Mouse (Mus musculus): Measurements from ENCODE around the gene Arfgap2. TPM values are rescaled to one million over a fixed set of nuclear protein-coding genes. Genes with fewer than 3 reads are reported as not detected.
A peak's percentile ranks its signal among the peaks of the same experiment; 100 is the strongest.

The Arfgap2 gene
- polyA plus RNA-seq, 1 experiment from 2014 or later = 54.8 TPM

DNA sequence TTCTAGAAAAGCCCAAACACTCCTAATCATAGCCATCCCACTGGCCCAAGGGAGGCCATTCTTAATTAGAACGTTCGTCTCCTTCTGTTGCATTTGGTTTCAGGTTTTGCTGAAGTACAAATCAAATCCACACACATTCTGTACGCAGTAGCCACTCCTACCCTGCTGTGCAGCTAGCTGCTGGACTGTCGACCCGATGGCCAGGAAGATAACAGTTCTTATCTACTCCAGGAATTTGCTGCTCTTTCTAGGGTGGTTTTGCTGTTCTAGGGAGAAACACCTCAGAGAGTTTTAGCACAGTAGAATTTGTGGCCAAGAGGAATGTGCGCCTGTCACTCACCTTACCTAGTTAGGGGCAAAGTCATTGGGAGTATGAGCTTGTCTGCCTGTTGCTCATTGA lies 22.8 kb downstream of the Arfgap2 start:
- H3K4me3 ChIP-seq = no peak overlapping the region
- no peaks in the 10 kb centered on the region for H3K27me3 ChIP-seq
- no peaks in the 10 kb centered on the region for H3K9me3 ChIP-seq (replicated peaks)
- H3K36me3 ChIP-seq = no peaks in the 10 kb centered on the region
- ATAC-seq (replicated peaks; ENCODE audit: insufficient number of reproducible peaks, insufficient read depth, low FRiP score, low read depth) = no peak
- peaks cover 26% of the 10 kb centered on the region for H3K4me1 ChIP-seq (replicated peaks)
- no peak overlapping the region for H3K4me2 ChIP-seq
- WGBS = 40% methylated on average over 6 of the region's 6 CpGs
- no peak overlapping the region for H3K9ac ChIP-seq
- H3K27ac ChIP-seq = no peak overlapping the region

DNA sequence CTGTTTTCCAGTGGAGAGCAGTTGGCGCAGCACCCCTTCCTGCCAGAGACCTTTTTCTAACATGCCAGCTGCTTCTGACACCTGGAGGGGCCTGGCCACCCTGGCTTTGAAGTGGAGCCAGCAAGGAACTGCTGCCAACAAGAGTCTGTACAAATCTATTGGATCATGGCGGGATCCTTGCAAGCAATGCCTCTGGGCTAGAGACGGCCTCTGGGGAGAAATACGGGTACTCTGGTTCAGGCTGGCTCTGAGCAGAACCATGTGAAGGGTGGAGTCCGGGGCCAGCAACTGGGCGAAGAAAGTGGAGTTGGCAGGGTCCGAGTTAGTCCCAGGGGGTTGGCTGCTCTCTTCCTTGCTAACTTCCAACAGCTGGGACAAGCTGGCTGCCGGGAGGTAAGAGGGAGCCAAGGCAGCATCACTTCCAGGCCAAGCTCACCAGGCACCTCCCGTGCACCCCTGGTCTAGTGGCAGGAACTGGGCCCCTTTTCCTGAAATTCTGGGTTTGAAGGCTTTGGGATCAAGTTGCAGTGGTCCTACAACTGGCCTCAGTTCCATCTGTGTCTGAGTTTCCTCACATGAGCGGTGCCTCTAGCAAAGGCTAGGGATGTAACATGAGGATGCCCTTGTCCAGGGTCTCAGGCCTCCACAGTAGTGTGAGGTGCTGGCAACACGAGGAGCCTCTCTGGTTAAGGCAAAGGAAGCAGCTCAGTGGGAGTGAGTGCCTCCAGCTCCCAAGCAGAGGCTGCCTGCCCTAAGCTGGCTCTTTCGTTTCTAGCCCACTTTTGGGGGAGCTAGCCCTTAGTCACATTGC lies 26.6 kb downstream of the Arfgap2 start:
- H3K27ac ChIP-seq = no peak overlapping the region
- H3K9me3 ChIP-seq (replicated peaks) = no peaks in the 10 kb centered on the region
- H3K4me3 ChIP-seq = no peak overlapping the region
- no peak overlapping the region for H3K4me2 ChIP-seq
- no peaks in the 10 kb centered on the region for H3K27me3 ChIP-seq
- no peak for ATAC-seq (replicated peaks; ENCODE audit: insufficient number of reproducible peaks, insufficient read depth, low FRiP score, low read depth)
- peaks cover 8% of the 10 kb centered on the region for H3K4me1 ChIP-seq (replicated peaks)
- 70% methylated on average over 12 of the region's 12 CpGs for WGBS
- H3K9ac ChIP-seq = no peak overlapping the region
- no peaks in the 10 kb centered on the region for H3K36me3 ChIP-seq

DNA sequence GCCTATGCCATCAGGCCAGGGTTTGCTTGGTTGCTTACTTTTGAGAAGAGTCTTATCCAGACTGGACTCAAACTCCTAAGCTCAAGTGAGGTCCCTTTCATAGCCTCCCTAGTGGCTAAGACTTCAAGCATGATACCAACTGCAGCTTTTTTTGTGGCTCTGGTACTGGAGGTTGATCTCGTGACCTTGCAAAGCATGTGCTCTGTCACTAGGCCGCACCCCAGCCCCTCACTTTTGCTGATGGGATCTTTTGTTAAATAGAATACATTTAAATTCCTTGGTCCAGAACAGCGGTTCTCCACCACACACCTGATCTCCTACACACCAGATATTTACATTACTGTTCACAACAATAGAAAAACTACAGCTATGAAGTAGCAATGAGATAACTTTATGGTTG lies 29.5 kb downstream of the Arfgap2 start:
- H3K27ac ChIP-seq = no peak overlapping the region
- H3K4me2 ChIP-seq = no peak overlapping the region
- no peaks in the 10 kb centered on the region for H3K27me3 ChIP-seq
- H3K4me1 ChIP-seq (replicated peaks) = peaks cover 13% of the 10 kb centered on the region
- whole genome bisulfite sequencing = 85% methylated on average over 3 of the region's 3 CpGs
- no peaks in the 10 kb centered on the region for H3K9me3 ChIP-seq (replicated peaks)
- ATAC-seq (replicated peaks; ENCODE audit: insufficient number of reproducible peaks, insufficient read depth, low FRiP score, low read depth) = no peak
- no peaks in the 10 kb centered on the region for H3K36me3 ChIP-seq
- no peak overlapping the region for H3K9ac ChIP-seq
- H3K4me3 ChIP-seq = no peak overlapping the region

DNA sequence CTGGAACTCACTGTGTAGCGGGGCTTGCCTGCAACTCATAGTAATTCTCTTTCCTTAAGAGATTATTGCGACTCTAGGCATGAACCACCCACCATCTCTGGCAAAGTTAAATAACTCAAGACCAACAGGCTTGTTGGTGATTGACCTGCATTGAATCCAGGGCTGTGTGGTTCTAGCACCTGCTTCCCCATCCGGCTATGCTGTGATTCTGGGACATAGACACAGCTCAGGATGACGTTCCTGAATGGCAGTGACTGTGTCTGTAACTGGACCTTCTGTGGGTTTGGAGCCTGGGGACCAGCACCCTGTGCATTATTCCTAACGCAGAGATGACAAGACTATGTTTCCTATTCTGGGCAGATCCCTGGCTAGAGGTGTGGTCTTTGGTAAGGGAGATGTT lies 31.1 kb downstream of the Arfgap2 start:
- ATAC-seq (replicated peaks; ENCODE audit: insufficient number of reproducible peaks, insufficient read depth, low FRiP score, low read depth) = no peak
- H3K4me3 ChIP-seq = no peak overlapping the region
- H3K27ac ChIP-seq = no peak overlapping the region
- H3K4me1 ChIP-seq (replicated peaks) = peaks cover 15% of the 10 kb centered on the region
- no peaks in the 10 kb centered on the region for H3K9me3 ChIP-seq (replicated peaks)
- no peaks in the 10 kb centered on the region for H3K36me3 ChIP-seq
- H3K27me3 ChIP-seq = no peaks in the 10 kb centered on the region
- WGBS = 85% methylated on average over 5 of the region's 5 CpGs
- H3K4me2 ChIP-seq = no peak overlapping the region
- no peak overlapping the region for H3K9ac ChIP-seq

DNA sequence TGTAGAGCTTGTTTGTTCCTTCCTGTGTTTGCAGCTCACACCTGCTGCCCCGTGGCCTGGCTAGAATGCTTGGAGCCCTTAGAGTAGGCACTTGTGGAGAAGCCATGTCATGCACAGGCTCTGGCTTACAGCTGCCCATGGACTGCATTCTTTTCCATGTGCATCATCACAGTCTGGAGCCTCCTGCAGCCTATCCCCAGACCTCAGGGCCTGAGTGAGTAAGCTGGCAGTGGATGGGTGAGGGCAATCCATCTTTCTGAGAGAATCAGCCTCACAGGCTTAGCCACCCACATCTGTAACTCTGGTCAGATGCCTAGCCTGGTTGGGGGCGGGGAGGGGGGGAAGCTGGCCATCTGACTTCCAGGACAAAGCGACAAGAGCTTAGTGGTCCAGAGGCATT lies 34.4 kb downstream of the Arfgap2 start:
- 33% methylated on average over 3 of the region's 3 CpGs for WGBS
- no peak overlapping the region for H3K9ac ChIP-seq
- H3K4me2 ChIP-seq = no peak overlapping the region
- H3K4me1 ChIP-seq (replicated peaks) = peaks cover 13% of the 10 kb centered on the region
- H3K9me3 ChIP-seq (replicated peaks) = no peaks in the 10 kb centered on the region
- H3K27ac ChIP-seq = peak overlapping the region; percentile 51; the same call in 1 of the 2 replicates
- H3K4me3 ChIP-seq = no peak overlapping the region
- H3K36me3 ChIP-seq = no peaks in the 10 kb centered on the region
- ATAC-seq (replicated peaks; ENCODE audit: insufficient number of reproducible peaks, insufficient read depth, low FRiP score, low read depth) = peak; percentile 79
- H3K27me3 ChIP-seq = no peaks in the 10 kb centered on the region

DNA sequence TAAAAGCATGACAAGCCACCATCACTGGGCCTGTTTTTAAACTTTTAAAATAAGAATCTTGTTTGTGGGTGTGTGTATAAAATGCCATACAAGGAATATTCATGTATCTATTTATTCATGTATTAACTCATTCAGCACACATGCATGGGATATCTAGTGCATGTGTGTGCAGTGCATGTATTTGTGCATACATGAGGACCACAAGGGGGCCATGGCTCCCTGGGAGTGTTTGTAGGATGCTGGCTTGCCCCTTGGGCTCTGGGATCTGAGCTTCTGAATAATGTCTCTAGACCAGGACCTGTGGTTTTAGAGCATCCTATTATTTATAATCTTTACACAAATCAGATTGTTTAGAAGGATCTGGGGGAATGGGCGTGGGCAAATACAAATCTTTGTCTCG lies 36.0 kb downstream of the Arfgap2 start:
- Histone ChIP-seq H3K9me3 (replicated peaks) (no peaks in the 10 kb centered on the region), H3K4me2 (no peak overlapping the region), H3K27me3 (no peaks in the 10 kb centered on the region), H3K36me3 (no peaks in the 10 kb centered on the region), H3K4me3 (no peak overlapping the region), H3K27ac (no peak overlapping the region), H3K4me1 (replicated peaks) (peaks cover 13% of the 10 kb centered on the region), H3K9ac (no peak overlapping the region)
- WGBS = 93% methylated on average over 2 of the region's 2 CpGs
- no peak for ATAC-seq (replicated peaks; ENCODE audit: insufficient number of reproducible peaks, insufficient read depth, low FRiP score, low read depth)

DNA sequence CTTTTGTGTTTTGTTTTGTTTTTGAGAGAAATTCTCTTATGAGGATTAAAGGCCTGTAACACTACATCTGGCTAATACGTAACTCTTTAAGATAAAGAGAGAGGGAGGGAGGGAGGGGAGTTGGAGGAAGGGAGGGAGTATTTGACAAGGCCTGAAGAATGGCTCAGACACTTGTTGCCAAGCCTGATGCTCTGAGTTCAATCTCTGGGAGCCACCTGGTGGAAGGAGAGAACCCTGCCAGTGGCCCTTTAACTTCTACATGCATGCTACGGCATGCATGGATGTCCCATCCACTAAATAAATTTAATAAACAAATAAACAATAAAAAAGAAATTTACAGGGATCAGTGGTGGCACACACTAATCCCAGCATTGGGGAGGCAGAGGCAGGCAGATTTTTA lies 37.1 kb downstream of the Arfgap2 start:
- WGBS = 65% methylated on average over 2 of the region's 2 CpGs
- H3K9me3 ChIP-seq (replicated peaks) = no peaks in the 10 kb centered on the region
- no peak overlapping the region for H3K4me2 ChIP-seq
- no peak overlapping the region for H3K4me3 ChIP-seq
- no peak overlapping the region for H3K9ac ChIP-seq
- H3K27ac ChIP-seq = no peak overlapping the region
- no peaks in the 10 kb centered on the region for H3K27me3 ChIP-seq
- H3K36me3 ChIP-seq = no peaks in the 10 kb centered on the region
- H3K4me1 ChIP-seq (replicated peaks) = peaks cover 13% of the 10 kb centered on the region
- ATAC-seq (replicated peaks; ENCODE audit: insufficient number of reproducible peaks, insufficient read depth, low FRiP score, low read depth) = no peak

DNA sequence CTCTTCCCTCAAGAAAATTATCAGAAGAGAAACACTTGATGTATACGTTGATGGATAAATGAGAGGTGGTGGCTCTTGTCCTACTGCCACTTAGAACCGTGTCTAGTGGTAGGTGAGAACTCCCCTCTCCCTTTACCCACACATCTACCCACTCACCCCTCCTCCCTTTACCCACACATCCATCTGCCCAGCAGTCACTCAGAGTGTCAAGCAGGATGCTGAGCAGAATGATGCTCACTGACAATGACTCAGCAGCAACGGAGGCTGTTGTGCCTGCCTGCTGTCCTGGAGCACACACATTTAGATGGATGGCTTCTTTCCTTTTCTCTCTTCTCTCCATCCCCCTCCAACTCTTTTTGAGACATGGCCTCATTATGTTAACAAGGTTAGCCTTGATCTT lies 38.1 kb downstream of the Arfgap2 start:
- WGBS = 47% methylated on average over 3 of the region's 3 CpGs
- Histone ChIP-seq H3K9me3 (replicated peaks) (no peaks in the 10 kb centered on the region), H3K4me2 (no peak overlapping the region), H3K9ac (no peak overlapping the region), H3K36me3 (no peaks in the 10 kb centered on the region), H3K4me3 (no peak overlapping the region), H3K27me3 (no peaks in the 10 kb centered on the region), H3K4me1 (replicated peaks) (peaks cover 13% of the 10 kb centered on the region), H3K27ac (no peak overlapping the region)
- ATAC-seq (replicated peaks; ENCODE audit: insufficient number of reproducible peaks, insufficient read depth, low FRiP score, low read depth) = no peak

DNA sequence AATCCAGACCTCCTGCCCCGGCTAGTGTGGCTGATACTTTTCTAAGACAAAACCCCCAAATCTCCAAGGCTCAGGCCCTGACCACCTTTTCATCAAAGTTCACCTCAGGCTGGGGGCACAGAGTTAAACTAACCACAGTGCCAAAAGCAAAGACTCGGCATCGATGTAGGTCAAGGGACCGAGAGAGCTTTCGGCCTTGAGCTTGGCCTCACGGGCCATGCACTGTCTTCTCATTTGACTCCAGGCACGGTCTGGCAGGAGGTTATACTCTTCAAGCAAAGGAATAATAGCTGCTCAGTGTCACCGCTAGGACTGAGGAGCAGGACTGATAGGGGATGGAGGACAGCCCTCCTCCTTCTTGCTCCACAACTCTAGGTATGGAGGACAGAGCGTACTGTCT lies 41.2 kb downstream of the Arfgap2 start:
- H3K27me3 ChIP-seq = no peaks in the 10 kb centered on the region
- no peak for ATAC-seq (replicated peaks; ENCODE audit: insufficient number of reproducible peaks, insufficient read depth, low FRiP score, low read depth)
- no peak overlapping the region for H3K4me2 ChIP-seq
- H3K4me3 ChIP-seq = no peak overlapping the region
- 90% methylated on average over 9 of the region's 9 CpGs for WGBS
- H3K4me1 ChIP-seq (replicated peaks) = peaks cover 10% of the 10 kb centered on the region; the same call in 1 of the 2 replicates
- H3K27ac ChIP-seq = no peak overlapping the region
- H3K36me3 ChIP-seq = no peaks in the 10 kb centered on the region
- no peaks in the 10 kb centered on the region for H3K9me3 ChIP-seq (replicated peaks)
- H3K9ac ChIP-seq = no peak overlapping the region

DNA sequence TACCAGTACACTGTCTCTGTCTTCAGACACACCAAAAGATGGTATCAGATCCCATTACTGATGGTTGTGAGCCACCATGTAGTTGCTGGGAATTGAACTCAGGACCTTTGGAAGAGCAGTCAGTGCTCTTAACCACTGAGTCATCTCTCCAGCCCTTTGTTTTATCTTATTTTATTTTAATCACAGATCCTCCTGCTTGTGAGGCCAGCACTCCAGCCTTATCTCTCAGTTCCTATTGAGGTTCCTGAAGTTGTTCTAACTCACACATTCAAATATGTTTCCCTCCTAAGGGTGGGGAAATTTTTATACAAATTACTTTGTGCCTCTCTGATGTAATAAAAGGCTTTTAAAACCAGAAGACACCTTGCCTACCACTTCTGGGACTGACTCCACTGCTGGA lies 41.8 kb downstream of the Arfgap2 start:
- Histone ChIP-seq H3K4me3 (no peak overlapping the region), H3K27me3 (no peaks in the 10 kb centered on the region), H3K9me3 (replicated peaks) (no peaks in the 10 kb centered on the region), H3K27ac (no peak overlapping the region), H3K4me1 (replicated peaks) (peaks cover 10% of the 10 kb centered on the region; the same call in 1 of the 2 replicates), H3K36me3 (no peaks in the 10 kb centered on the region), H3K9ac (no peak overlapping the region), H3K4me2 (no peak overlapping the region)
- no peak for ATAC-seq (replicated peaks; ENCODE audit: insufficient number of reproducible peaks, insufficient read depth, low FRiP score, low read depth)

DNA sequence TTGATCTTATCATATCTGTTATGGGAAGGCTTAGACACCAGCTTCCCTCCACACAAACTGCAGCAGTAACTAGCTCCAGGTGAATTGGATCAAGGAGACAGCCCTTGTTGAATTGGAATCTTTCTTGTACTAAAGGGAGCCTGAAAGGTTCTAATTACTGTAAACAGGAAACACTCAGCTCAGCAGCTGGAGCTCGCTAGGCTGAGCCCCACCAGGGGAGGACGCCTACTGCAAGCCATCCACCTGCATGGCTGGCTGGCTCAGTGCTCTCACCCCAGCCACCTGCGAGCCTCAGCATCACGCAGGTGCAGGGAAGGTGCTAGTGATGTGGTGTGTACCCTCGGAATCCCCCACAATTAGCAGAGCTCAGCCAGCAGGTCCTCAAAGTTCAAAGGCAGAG lies 43.9 kb downstream of the Arfgap2 start:
- no peak overlapping the region for H3K4me2 ChIP-seq
- H3K27me3 ChIP-seq = no peaks in the 10 kb centered on the region
- no peaks in the 10 kb centered on the region for H3K36me3 ChIP-seq
- no peak overlapping the region for H3K9ac ChIP-seq
- H3K4me3 ChIP-seq = no peak overlapping the region
- H3K27ac ChIP-seq = no peak overlapping the region
- 0 out of 2 replicates have a peak, but pooled peaks have one; percentile 18 for ATAC-seq (replicated peaks; ENCODE audit: insufficient number of reproducible peaks, insufficient read depth, low FRiP score, low read depth)
- peaks cover 6% of the 10 kb centered on the region; the same call in 1 of the 2 replicates for H3K4me1 ChIP-seq (replicated peaks)
- no peaks in the 10 kb centered on the region for H3K9me3 ChIP-seq (replicated peaks)
- WGBS = 42% methylated on average over 5 of the region's 5 CpGs

DNA sequence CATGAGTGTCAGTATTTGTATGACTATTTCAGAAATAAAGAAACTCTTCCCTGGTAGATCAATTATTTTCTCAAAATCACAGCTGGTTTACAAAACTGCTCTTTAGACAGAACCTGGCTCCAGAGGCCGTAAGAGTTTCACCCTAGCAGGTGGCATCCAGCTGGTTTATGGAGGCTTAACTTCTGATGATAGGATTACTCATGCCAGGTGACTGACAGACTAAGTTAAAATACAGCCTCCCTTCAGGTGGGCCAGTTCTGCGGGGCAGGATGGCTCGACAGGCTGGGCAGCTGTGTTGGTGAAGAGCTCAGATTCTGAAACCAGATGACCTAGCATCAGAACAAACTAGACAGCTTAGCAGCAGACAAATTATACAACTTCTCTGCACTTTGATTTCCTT lies 44.8 kb downstream of the Arfgap2 start:
- H3K9ac ChIP-seq = no peak overlapping the region

More for the DNA sequence above, 44.8 kb downstream of the Arfgap2 start:
- no peaks in the 10 kb centered on the region for H3K9me3 ChIP-seq (replicated peaks)
- H3K4me2 ChIP-seq = no peak overlapping the region
- no peaks in the 10 kb centered on the region for H3K27me3 ChIP-seq
- 74% methylated on average over 3 of the region's 3 CpGs for WGBS
- peaks cover 6% of the 10 kb centered on the region; the same call in 1 of the 2 replicates for H3K4me1 ChIP-seq (replicated peaks)
- no peaks in the 10 kb centered on the region for H3K36me3 ChIP-seq
- H3K4me3 ChIP-seq = no peak overlapping the region
- H3K27ac ChIP-seq = no peak overlapping the region
- ATAC-seq (replicated peaks; ENCODE audit: insufficient number of reproducible peaks, insufficient read depth, low FRiP score, low read depth) = no peak

Measured in heart, embryonic 15.5 days (tissue).